Mouse (Mus musculus) erythroblast, embryonic 14.5 days (primary cell): ENCODE data around the gene Dnajc7.
"Not testable (repeated sequence)": the region's sequence is repeated elsewhere in the genome, so short reads cannot be mapped to it uniquely, and the experiment has no call there.

Experiments used
- GATA1 ChIP-seq: IDR thresholded peaks from 2 replicates; pipeline ENCODE4 v1.6.1; 2012; ENCODE audit warnings: low read length, inconsistent platforms, mixed read lengths
- TAL1 ChIP-seq: IDR thresholded peaks from 3 replicates; pipeline ENCODE4 v1.6.1; 2012; ENCODE audit warnings: low read length, inconsistent platforms, mixed read lengths

DNA sequence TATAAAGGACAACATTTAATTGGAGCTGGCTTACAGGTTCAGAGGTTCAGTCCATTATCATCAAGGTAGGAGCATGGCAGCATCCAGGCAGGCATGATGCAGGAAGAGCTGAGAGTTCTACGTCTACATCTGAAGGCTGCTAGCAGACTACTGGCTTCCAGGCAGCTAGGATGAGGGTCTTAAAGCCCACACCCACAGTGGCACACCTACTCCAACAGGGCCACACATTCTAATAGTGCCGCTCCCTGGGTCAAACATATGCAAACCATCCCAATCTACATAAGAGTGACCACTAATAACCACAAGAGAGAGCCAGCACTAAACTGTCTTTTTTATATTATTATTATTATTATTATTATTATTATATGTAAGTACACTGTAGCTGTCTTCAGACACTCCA, 85.6 kb downstream of the Dnajc7 start:
- not testable (repeated sequence) for TF ChIP-seq GATA1, TAL1
